Mouse (Mus musculus): ENCODE results near the gene Agtr1a.

The Agtr1a gene

DNA sequence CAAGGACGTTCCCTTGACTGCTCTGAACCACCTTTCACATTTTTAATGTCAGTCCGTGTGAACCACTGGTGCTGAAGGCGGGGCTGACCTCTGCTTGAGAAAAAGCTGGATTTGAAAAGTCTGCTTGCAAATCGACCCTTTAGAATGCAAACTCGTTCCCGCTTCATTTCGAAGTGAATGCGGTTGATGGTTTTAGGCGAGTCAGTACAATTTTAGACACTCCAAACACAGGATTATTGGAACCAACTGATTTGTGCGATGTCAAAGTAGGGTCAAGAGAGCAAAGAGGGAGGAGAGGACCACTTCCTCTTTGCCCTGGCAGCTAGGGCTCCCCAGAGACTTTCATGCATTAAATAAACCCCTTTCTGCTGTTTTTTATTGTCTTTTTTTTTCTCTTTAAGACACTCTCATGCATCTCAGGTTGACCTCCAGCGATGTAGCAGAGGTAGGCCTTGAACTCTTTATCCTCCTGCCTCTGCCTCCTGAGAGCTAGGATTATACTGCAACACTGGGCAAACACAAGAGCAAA, 27.9 kb downstream of the Agtr1a start:
- DNase-seq, result no peak

DNA sequence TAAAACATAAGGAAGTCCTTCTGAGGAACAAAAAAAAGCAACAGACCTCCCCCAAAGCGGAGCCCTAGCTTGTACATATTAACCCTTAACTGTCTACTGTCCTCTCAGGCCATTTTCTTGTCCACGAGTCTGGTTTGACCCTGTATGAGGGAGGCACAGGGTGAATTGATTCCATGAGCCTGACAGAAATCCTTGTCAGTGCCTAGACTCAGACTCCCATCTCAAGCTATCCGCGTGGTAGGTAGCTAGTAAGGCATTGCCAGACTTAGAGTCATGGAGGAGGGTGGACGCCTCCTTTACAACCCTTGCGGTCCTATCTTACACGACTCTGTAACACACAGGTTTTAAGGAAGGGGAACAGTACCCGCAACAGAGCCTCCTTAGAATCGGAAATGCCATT, 28.5 kb downstream of the Agtr1a start:
- no peak for DNase-seq

DNA sequence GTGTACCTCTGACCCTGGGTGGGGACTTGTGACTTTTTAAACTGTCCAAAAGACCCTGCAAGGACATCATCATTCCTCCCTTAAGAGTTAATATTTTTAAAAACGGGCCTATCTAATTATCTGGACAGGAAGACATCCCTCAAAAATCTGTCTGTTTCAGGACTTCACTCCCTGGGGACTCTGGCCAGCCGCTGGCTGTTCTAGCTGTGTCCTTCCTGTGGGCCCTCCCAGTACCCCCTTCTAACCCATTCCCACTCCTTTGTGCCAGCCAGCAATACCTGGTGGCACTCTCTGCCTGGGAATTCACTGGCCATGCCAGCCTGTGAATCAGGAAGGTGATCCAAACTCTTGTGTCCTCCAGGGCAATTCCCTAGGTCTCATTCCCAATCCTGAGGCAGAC, 29.1 kb downstream of the Agtr1a start:
- DNase-seq, result no peak

DNA sequence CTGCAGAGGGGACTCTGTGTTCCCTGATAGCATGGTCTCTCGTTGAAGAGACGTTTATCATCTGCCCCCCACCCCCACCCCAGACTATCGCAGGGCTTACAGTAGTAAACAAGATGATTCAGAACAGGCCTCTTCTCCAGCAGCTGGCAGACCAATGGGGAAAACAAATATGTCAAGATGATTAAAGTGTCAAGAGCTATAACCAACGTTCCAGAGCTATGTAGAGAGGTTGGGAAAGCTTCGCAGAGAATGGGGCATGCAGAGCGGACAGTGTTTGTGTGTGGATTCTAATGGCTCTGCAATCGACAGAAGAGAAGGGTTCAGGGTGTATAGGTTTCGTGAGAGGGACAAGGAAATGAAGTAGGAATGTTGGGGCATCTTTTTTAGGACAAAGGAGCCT, 31.9 kb downstream of the Agtr1a start:
- DNase-seq, result no peak

DNA sequence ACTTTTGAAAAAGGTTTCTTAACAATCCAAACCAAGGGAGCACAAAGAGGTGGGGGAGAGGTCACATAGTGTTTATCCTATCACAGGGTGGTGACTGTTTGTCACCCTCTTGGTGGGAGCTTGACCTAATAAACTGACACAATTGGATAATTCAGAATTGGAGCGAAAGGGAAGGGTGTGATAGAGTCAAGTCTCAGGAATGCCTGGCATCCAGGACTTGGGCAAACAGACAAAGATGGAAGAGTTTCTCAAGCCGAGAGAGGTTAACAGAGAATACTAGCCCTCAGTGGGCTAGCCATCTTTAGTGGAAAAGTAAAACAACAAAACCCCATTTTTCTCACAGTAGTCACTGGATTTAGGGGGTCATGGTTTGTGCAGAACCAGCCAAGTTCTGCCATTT, 32.5 kb downstream of the Agtr1a start:
- peak in 1 of 2 experiments; percentile 9 for DNase-seq

DNA sequence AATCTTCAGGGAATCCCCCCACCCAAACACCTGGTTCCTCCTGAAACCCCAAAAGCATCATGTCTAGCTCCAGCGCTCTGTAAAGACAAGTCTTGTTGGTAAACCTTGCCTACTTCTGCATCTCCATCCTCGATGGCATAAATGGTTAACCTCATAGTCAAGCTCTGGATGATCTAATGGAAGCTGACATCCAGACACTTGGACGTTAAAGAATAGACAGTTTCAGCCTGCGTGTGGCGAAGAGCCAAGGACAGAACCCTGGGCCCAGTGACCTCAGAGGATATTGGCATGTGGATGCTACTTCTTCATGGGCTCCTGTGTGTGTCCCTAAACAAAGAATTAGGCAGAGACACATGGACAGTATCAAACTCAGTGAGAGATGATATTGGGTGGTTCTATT, 42.6 kb downstream of the Agtr1a start:
- DNase-seq, result no peak

DNA sequence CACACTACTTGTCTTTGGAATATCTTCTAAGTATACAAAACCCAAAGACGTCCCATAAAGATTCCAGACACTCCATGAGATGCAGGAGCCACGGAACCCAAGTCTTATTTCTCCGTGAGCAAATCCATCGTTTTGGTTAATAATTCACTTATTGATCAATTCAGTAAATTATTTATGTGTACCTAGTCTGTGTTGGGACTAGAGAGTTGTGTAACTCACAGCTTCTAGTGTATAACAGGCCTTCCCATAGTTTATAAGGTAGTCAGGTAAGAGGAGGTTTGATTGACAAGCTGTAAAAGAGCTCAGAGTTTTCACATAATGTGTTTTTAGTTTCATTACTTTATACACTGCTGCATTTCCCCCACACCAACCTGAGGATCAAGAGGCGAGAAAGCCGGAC, 48.9 kb downstream of the Agtr1a start:
- DNase-seq, result no peak

DNA sequence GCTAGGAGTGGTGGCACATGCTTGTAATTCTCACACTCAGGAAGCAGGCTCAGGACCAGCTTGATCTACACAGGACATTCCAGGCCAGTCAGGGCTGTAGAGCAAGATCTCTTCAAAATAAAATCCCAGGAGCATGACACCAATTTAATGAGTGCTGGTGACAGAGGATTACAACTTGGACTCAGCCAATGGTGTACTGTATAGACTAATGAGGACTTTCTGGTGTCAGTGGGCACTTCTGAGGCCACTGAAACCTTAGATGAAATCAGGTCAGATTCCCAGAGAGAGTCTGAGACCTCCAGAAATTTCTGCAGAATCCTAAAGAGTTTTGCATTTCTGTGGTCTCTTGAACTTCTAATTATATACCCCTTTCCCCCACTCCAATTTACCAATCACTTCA, 57.9 kb downstream of the Agtr1a start:
- DNase-seq, result no peak

DNA sequence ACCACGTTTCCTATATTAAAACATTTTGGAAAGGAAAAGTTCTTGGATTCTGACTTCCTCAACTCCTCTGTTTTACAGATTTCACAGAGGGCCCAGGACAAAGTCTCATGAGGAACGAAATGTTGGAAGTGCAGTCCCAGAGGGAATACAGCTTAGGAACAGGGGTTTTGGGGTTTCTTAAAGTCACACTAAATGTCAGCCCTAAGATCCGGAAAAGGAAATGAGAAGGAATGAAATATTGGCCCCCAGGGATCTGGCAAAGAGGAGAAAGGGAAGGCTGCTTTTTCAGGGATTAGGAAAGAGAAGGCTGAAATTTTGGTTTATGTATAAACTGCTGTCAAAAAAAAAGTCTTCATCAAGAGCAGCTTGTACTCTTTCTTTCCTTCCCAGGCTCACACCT, 60.2 kb downstream of the Agtr1a start:
- DNase-seq, result no peak

DNA sequence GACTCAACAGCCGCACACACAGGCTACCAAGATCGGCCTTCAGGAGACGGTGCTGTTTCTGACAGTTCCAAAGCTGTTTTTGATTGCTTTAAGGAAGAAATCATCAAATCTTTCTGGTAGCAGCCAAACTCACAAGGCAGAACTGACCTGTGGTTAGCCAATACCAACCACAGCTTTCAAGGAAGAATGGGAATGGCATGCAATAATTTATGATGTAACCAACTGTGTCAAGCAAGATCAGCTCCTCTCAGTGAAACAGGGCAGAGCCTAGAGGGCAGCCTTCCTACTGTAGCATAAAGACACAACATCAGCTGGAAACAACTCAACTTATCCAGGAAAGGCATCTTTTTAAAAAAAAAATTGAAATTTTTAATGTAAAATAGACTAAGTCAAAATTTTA, 62.6 kb downstream of the Agtr1a start:
- no peak for DNase-seq

DNA sequence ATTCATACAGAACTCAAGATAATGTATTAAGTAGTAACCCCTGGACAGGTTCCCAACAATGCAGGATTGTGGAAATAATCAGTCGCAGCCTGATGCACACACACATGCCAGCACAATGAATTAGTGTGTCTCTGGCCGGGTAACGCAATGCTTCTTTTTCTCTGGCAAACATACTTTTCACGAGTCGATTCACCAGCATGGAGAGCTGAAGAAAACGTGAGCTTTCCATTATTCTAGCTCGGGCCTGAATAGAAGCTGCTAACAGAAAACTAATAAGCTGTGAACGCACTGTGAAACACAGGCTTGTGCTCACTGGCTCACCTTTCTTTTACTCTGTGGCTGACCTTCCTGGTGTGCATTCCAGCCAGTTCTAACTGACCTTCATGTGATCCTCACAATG, 64.4 kb downstream of the Agtr1a start:
- DNase-seq, result no peak

DNA sequence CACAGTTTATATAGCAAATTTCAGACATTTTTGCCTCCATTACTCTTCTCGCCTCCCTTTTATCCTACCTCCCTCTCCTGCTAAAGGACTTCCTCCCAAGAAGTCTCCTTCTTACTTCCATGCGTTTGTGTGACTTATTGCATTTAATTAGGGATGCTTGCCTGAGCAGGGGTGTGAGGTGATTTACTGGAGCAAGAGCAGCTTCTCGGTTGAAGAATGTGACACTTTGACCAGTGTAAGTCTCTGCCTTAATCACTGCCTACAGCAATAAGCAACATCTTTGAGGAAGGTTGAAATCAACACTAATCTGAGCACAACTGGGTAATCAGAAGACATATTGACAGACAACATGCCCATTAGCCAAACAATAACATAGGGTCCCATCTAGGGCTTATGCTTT, 67.6 kb downstream of the Agtr1a start:
- DNase-seq, result no peak

DNA sequence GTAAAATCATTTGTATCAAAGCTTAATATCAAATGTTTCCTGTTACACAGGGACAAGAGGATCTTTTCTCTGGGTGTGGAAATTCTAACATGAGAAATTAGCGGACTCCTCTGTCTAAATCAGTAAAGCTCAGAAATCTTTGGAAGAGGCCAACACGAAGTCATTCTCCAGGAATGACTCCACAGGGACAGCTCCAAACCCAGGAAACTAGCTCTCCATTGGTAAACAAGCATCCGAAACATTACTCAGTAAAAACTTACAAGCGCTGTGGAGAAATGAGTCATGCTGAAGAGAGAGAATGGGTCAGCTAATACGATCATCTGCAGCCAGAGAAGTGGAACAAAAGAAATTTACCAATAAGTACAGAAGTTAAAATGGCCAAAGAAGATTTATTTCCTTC, 82.4 kb downstream of the Agtr1a start:
- no peak for DNase-seq

DNA sequence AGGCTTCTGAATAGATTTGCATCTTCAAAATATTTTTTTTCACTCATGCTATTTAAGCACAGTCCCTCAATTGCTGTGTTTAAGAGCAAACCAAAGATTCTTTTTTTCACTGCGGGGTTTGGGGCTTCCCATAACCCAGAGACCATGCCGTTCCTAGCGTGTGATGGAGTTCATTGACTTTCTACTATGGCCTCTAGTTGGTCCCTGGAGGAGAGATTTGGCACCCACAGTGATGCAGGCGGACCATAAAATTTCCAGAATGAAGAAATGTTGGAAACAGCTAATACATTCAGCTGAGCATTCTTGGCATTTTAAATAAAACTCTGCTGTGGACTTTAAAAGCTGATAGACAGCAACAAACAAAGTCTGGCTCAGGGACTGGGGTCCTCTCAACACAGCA, 90.8 kb downstream of the Agtr1a start:
- DNase-seq, result no peak

DNA sequence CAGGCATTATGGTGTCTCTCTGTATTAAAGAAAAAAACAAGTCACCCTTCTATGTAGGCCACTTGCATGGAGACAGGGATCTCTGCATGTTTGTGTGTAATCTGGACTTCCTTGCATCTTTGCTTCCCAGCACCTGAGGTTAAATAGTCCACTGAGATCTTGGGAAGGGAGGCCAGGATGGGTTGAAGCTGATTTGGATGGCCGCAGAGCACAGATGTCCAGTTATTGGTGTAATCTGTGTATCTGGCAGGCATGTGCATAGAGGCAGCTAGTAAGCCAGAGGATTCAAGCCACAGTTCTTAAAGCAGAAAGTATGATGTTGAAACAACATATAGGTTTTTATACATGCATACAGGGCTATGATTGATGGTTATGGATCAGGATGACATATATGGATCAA, 91.2 kb downstream of the Agtr1a start:
- no peak for DNase-seq
